Mouse (Mus musculus): ENCODE results near the gene Btbd6. TPM values are rescaled to one million over a fixed set of nuclear protein-coding genes. Genes with fewer than 3 reads are reported as not detected.

Gene Btbd6
- 1 to 10 TPM; 3.4 to 5.5 TPM for total RNA-seq (2023)

GRCm38 (mm10) chr12:112976371-112977073 lies at the start of gene Btbd6:
Gene Btbd6, plus strand, starts transcription at chr12:112976482.

DNA sequence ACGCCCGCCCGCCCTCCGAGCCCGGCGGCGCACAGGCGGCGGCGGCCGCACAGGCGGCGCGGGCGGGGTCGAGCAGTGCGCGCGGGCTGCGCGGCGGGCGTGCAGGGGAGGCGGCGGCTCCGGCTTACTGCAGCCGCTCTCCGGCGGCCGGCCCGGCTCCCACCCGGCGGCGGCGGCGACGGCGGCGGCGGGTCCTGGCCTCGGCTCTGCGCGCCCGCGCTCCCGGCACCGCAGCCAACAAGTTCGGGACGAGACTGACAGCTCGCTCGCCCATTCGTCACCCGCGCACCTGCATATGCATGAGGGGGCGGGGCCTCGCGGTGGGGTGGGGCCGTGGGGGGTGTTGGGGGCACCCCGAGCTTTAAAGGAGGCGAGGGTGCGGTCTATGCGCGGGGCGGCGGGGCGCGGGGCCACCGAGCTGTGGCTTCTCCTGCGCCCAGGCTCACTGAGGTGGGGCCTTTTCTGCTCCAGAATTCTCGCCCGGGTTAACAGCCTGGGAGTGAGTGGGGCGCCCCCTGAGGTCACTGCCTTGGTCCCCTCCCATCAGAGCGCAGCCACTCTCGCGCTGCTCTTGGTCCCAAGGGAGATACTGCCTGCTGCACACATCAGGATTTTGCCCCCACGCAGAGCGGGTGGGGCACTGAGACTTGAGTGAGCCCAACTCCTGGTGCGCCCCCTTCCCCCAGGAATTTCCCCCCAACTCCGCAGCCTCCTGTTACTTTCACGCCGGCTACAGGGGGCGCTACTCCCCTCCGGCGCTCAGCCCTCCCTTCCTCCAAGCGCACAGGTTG lies 46.5 kb upstream of the Btbd6 start, which contains the start of gene Jag2:
TSS of gene Jag2 (minus strand) at position 215 of the 791 bp plus-strand sequence.

DNA sequence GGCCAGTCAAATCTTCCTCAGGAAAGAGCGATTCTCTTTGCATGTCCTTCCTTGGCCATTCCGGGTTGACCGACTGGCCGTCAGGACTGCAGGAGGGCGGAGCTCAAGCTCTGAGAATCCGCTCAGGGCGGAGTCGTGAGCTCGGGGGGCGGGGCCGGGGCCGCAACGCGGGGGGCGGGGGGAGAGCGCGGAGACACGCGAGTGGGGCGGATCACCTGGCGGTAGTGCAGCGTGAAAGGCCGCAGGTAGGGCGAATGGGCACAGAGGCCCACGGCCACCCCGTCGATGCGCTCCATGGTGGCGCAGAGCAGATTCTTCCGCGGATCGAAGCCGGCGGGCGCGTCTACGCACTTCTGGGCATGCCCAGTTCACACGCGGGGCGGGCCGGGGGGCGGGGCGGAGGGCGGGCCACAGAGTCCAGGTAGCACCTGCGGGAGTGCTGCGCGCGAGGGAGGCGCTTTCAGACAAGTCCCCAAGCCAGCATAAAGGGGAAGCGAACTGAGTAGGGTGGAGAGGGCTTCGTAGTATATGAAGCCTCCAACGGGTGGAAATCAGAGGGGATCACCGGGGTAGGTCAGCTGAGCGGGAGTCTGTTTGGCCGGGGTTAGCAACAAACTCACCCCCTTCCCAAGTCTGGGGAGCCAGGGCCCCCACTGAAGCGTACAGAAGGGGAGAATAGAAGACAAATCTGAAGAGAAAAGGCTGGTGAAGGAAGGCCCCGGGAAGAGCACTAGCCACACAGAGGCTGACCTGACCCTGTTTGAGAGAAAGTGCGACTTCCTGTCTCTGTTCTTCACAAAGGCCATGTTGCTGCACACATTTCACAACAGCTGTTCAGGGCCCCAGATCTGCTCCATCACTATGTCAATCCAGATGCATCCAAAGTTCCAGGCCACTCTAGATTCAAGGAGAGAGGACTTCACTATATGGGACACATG lies 34.2 kb upstream of the Btbd6 start, which contains the start of gene Nudt14:
TSS of gene Nudt14 (minus strand) at position 349 of the 938 bp plus-strand sequence.

GRCm38 (mm10) chr12:113000294-113001132 lies 24.2 kb downstream of the Btbd6 start, which contains the start of gene Brf1:
Gene Brf1, minus strand, starts transcription at chr12:113000704.

GRCm38 (mm10) chr12:113013604-113014558 lies 37.6 kb downstream of the Btbd6 start, which contains the start of gene Pacs2:
Gene Pacs2, plus strand, starts transcription at chr12:113014508.

Other genes starting within 250 kb of the Btbd6 start
- gene Pld4, start 215.8 kb upstream of the Btbd6 start, total RNA-seq (2023), result 100 to 1,000 TPM; 273 to 300 TPM
- under 1 TPM; 0.37 to 0.79 TPM for gene Ahnak2, start 173.8 kb upstream of the Btbd6 start, total RNA-seq (2023)
- 1 to 10 TPM in 1 of 2 experiments, under 1 TPM in 1; 0.68 to 1.1 TPM for gene Clba1, start 167.5 kb upstream of the Btbd6 start, total RNA-seq (2023)
- gene Cdca4, start 147.1 kb upstream of the Btbd6 start, total RNA-seq (2023), result 10 to 100 TPM; 35.1 to 38.5 TPM
- 10 to 100 TPM; 21.7 to 22.3 TPM for gene Gpr132, start 108.3 kb upstream of the Btbd6 start, total RNA-seq (2023)
- under 1 TPM; 0.26 to 0.90 TPM for gene Jag2, start 46.7 kb upstream of the Btbd6 start, total RNA-seq (2023)
- 1 to 10 TPM; 6.9 to 8.8 TPM for gene Nudt14, start 34.4 kb upstream of the Btbd6 start, total RNA-seq (2023)
- gene Brf1, start 24.2 kb downstream of the Btbd6 start, total RNA-seq (2023), result 10 to 100 TPM; 62.7 to 67.4 TPM
- gene Pacs2, start 38.0 kb downstream of the Btbd6 start, total RNA-seq (2023), result 10 to 100 TPM; 60.4 to 61.1 TPM
- under 1 TPM; 0.37 to 0.49 TPM for gene Tex22, start 98.0 kb downstream of the Btbd6 start, total RNA-seq (2023)
- gene Mta1, start 121.8 kb downstream of the Btbd6 start, total RNA-seq (2023), result 10 to 100 TPM; 27.7 to 27.9 TPM
- 1 to 10 TPM; 4.0 to 6.7 TPM for gene Crip2, start 163.8 kb downstream of the Btbd6 start, total RNA-seq (2023)
- gene Crip1, start 169.8 kb downstream of the Btbd6 start, total RNA-seq (2023), result 100 to 1,000 TPM; 588 to 649 TPM
- 10 to 100 TPM; 11.5 to 15.8 TPM for gene Tedc1, start 179.9 kb downstream of the Btbd6 start, total RNA-seq (2023)
- not detected for gene Tmem121, start 209.4 kb downstream of the Btbd6 start, total RNA-seq (2023)

Data from neutrophil, adult 83 days (primary cell).